Mouse (Mus musculus) gastrocnemius, adult 8-10 months (tissue): ENCODE measurements around the gene Rnft2. TPM values are rescaled to one million over a fixed set of nuclear protein-coding genes. Genes with fewer than 3 reads are reported as not detected.

ENCODE experiments used
- DNase-seq, 2 experiments: peaks; one replicate each; pipeline ENCODE4 v3.0.0; 2022; ENCODE audit warnings: low spot score in 2 of 2
- total RNA-seq, 4 experiments: library from RNA; stranded (reverse); gene quantifications; 2 replicates each; pipeline ENCODE4 v1.2.4; 2022

Rnft2 gene
- total RNA-seq = 1 to 10 TPM in 2 of 4 experiments, under 1 TPM in 2; 0.65 to 1.6 (median 1.0) TPM

- DNase-seq = peak; percentile 99
Observed at GRCm38 (mm10) chr5:118244606-118245443, at the start of gene Rnft2, which contains the start of gene 2410131K14Rik. TSS of gene Rnft2 (minus strand) at chr5:118245116. TSS of gene 2410131K14Rik (plus strand) at chr5:118245227.

GRCm38 (mm10) chr5:118294086-118294864 is 49.4 kb upstream of the Rnft2 start:
- DNase-seq = peak; percentile 90 to 91

GRCm38 (mm10) chr5:118292476-118292875 is 47.6 kb upstream of the Rnft2 start:
- no peak for DNase-seq

- no peak for DNase-seq
Observed at GRCm38 (mm10) chr5:118291453-118291852, 46.5 kb upstream of the Rnft2 start.

GRCm38 (mm10) chr5:118277741-118278495 is 33.0 kb upstream of the Rnft2 start:
- DNase-seq = no peak

GRCm38 (mm10) chr5:118276711-118277110 is 31.8 kb upstream of the Rnft2 start:
- DNase-seq = no peak

GRCm38 (mm10) chr5:118276281-118276680 is 31.4 kb upstream of the Rnft2 start:
- no peak for DNase-seq

- no peak for DNase-seq
Observed at GRCm38 (mm10) chr5:118274546-118274945, 29.6 kb upstream of the Rnft2 start.

- DNase-seq = no peak
Observed at GRCm38 (mm10) chr5:118273446-118273845, 28.5 kb upstream of the Rnft2 start.

- no peak for DNase-seq
Observed at GRCm38 (mm10) chr5:118271449-118272110, 26.7 kb upstream of the Rnft2 start.

- DNase-seq = peak; percentile 74
Observed at GRCm38 (mm10) chr5:118268987-118269386, 24.1 kb upstream of the Rnft2 start.

GRCm38 (mm10) chr5:118266309-118266708 is 21.4 kb upstream of the Rnft2 start:
- no peak for DNase-seq

- DNase-seq = no peak
Observed at GRCm38 (mm10) chr5:118265366-118265765, 20.4 kb upstream of the Rnft2 start.

GRCm38 (mm10) chr5:118264279-118264678 is 19.4 kb upstream of the Rnft2 start:
- DNase-seq = no peak

- no peak for DNase-seq
Observed at GRCm38 (mm10) chr5:118262418-118262817, 17.5 kb upstream of the Rnft2 start.

GRCm38 (mm10) chr5:118261181-118261580 is 16.3 kb upstream of the Rnft2 start:
- no peak for DNase-seq

- no peak for DNase-seq
Observed at GRCm38 (mm10) chr5:118260642-118261041, 15.7 kb upstream of the Rnft2 start.

GRCm38 (mm10) chr5:118260055-118260454 is 15.1 kb upstream of the Rnft2 start:
- DNase-seq = no peak

- no peak for DNase-seq
Observed at GRCm38 (mm10) chr5:118259636-118260035, 14.7 kb upstream of the Rnft2 start.

GRCm38 (mm10) chr5:118259152-118259551 is 14.2 kb upstream of the Rnft2 start:
- no peak for DNase-seq

- no peak for DNase-seq
Observed at GRCm38 (mm10) chr5:118256981-118257380, 12.1 kb upstream of the Rnft2 start.
